Mouse (Mus musculus) gastrocnemius, postnatal 25 days (tissue): ENCODE results near the gene Asl. TPM values are rescaled to one million over a fixed set of nuclear protein-coding genes. Genes with fewer than 3 reads are reported as not detected.
"Not testable (repeated sequence)": the region's sequence is repeated elsewhere in the genome, so short reads cannot be mapped to it uniquely, and the experiment has no call there.

Experiments
- DNase-seq: peaks from one replicate; pipeline ENCODE4 v3.0.0; 2022
- total RNA-seq, 2 experiments: library from RNA; stranded (reverse); gene quantifications; 1 replicate in 1 of 2; 2 replicates in 1 of 2; pipeline ENCODE4 v1.2.3; 2021

The Asl gene
- total RNA-seq, 2 experiments from 2014 or later, result 9.4 to 10.1 TPM

DNA sequence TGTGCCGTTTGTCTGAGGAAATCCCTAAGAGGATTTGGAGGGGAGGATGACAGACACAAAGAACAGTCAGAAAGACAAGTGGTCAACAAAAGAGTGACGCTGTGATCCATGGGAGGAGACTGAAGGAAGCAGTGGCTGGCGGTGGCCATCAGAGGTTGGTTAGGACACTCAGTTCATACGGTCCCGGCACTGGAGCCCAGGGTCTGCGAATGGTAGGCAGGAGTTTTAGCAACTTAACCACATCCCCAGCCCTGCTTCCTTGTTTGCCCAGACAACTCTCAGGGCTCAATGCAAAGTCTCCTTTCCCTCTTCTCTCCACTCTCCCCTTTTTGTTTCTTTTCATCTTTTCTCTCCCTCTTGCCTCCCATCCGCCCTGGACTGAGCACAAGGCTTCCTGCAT is 17.1 kb upstream of the Asl start:
- DNase-seq, result no peak

DNA sequence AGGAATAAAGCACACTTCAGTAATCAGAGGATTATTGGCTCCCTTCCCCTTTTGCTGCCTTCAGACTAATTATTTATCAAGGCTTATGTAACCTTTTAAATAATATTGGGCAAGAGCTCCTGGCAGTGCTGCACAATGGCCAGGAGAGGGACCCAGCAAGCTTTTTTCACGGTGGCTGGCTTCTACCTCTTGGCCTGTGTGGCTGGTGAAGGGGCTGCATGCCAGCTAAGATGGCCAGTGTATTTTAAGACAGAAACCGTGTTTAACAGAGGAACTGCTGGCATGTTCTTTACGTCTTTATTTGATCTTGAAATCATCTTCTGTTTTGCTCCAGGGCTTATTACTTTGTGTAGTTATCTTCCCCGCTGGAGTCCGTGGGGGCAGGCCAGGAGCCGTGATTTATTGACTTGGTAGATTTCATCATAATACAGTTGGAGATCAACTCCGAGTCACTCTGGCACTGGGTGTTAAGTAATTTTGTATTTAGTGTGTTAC is 15.2 kb upstream of the Asl start:
- peak; percentile 71 for DNase-seq

DNA sequence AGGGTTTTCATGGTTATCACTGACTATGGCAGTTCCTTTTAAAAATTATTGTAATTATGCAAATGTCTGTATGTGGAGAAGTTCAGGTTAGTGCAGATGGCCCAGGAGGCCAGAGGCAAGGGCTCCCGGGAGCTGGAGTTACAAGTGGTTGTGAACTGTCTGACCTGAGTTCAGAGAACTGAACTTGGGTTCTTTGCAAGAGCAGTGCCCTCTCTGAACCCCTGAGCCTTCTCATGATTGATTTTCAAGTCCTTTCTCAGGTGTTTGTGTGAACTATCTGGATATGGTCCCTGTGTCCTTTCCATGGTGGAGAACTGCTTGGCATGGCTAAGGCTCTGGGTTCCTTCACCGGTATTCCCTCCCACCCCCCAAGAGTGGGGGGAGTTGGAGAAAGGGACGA is 14.7 kb upstream of the Asl start:
- DNase-seq, result no peak

DNA sequence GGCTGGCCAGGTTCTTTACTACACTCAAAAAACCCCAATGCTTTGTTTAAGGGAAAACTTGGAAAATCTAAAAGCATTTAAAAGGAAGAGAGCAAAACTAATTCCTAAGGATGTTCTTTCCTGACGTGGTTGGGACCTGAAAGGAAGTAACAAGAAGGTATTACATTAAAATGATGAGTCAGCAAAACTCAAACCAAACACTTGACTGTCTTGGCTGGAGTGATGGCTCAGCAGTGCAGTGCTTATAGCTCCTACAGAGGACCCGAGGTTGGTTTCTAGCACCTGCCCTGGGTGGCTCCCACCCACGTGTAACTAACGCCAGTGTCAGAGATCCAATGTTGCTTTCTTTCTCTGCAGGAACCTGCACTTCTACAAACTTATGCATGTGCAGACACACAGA is 12.2 kb upstream of the Asl start:
- DNase-seq, result no peak

DNA sequence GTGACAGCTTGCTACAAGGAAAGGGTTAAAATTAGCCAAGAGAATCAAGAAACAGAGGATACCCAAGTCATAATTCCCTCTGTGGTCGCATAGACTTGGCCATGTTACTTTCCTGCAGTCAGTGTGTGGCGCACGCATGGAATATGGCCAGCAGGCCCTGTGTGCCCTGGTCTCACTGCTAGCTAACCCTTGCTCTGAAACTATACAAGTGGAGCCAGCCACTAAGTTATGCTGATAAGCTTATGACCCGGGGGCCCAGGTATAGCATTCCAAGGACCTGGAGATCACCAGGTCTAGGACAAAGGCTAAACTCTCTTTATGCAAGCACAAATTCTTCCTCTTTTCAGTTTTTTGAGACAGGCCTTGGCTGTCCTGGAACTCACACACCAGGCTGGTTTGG is 11.8 kb upstream of the Asl start:
- DNase-seq, result no peak

DNA sequence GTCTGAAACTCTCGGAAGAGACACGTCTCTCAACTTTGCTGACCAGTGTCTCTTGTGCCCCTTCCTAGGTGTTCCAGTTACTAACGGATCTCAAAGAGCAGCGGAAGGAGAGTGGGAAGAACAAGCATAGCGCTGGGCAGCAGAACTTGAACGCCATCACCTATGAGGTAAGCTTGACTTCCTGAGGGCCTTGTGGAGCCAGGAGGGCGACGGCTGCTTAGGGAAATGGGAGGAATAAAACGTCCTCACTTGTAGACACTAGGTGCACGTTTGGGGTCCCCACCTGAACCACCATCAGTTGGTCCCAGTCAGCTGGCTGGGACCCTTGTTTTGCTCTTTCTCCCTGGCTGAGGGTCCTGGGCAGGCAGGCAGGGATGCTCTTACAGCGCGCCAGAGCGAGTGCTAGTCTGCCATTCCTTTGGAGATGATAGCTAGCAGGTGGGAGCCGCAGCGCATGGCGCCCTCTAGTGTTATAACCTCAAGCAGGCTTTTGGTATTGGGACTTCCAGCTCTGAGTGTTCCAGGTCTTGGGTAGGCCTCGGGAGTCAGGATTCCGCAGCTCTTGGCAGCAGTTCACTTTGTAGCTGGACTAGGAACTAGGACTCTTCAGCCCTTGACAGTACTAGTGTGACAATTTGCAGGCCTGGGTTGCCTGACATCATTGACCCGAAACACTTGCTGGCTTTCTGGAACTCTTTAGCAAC is 8.9 kb upstream of the Asl start:
- DNase-seq, result peak; percentile 51

DNA sequence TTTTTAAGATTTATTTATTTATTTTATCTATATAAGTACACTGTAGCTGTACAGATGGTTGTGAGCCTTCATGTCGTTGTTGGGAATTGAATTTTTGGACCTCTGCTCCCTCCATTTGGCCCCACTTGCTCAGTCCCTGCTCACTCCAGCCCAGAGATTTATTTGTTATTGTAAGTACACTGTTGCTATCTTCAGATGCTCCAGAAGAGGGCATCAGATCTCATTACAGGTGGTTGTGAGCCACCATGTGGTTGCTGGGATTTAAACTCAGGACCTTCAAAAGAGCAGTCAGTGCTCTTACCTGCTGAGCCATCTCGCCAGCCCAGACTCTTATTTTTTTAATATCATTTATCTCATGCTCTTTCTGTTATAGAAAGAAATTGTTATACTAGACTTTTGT is 7.3 kb upstream of the Asl start:
- DNase-seq, result not testable (repeated sequence)

DNA sequence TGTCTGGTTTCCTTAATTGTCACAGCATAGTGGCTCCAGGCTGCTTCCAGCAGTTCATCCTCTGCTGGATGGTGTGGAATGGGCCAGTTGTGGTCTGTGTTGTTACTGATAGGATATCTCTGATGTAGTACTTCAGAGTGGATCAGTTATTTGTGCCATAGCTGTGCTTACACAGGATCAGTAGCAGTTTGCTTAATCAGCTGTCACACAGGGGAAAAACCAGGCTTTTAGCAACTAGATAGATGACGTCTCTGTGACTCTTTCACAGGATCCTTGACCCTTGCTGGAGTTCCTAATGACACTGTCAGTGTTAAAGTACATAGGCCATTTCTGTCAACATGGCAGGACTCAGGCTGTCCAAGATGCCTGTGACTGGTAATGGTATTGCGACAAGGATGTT is 4.8 kb upstream of the Asl start:
- DNase-seq, result no peak

DNA sequence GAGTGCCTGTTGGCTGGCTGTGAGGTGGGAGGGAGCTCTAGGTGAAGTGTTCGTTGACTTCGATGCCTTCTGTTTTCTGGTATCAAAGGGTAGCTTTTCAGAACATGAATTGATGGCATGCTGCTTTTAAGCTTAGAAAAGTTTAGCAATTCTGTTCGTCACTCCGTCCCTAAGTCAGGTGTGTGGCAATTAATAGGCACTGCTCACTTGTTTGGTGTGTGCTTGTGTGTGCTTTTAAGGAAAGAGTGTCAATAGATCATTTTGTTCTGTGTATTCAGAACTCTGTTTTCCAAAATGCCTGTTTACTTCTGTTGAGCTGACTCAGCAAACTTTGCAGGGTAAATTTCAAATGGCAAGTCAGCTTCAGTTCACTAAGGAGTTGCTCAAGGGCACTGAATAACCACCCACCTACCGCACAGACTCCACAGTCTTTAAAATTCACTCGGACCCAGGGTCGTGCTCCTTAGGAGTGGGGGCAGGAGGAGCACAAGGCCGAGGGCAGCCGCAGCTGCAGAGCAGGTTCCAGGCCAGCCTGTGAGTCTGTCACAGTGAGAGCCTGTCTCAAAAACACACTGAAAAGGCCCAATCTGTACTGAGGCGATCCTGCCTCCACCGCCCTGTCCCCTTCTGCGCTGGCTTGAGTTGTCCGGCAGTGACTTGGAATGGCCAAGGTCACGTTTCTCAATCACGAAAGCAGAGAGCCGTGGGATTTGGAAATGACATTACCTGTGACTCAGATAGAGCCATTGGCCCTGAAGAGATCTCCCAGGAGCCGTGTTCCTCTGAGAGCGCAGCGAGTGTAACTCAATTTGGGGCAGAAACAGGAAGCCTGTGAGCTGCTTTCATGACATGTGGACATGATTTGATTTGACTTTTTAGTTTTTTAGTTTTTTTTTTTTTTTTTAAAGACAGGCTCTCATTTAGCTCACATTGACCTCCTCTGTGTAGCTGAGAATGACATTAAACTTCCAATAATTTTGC is 2.7 kb upstream of the Asl start:
- no peak for DNase-seq

DNA sequence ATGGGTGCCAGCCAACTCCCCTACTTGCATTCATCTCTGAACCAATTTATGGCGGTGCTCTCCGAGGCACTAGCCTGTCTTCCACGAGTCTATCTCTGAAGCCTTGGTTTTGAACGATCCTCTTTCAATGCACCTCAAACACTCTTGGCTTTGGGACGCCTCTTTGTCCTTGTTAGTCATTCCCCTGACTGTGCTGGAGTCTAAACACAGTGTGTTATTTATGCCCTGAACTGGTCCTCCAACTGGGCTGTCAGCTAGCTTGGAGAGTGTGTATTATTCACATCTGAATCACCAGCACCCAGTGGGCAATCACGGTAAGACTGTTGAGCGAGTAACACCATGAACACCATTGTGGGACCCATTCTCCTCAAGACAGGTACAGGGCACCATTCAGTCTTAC is 1.4 kb downstream of the Asl start:
- no peak for DNase-seq

DNA sequence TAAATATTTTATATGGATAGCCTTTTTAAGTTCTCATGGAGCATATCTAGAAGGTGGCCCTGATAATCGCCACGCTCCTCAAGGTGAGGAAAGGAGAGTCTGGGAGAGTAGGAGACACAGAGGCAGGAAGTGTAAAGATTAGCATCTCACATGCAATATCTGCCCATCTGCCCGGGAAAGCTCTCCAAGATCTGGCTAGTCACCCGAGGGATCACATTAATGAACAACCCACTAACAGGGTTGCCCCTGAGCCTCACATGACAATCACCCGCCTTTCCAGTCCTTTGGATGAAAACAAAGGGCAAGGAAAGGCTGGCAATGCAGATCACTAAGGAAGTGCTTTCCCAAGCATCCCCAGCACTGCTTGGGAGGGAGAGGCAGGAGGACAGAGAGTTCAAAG is 1.9 kb downstream of the Asl start:
- no peak for DNase-seq

DNA sequence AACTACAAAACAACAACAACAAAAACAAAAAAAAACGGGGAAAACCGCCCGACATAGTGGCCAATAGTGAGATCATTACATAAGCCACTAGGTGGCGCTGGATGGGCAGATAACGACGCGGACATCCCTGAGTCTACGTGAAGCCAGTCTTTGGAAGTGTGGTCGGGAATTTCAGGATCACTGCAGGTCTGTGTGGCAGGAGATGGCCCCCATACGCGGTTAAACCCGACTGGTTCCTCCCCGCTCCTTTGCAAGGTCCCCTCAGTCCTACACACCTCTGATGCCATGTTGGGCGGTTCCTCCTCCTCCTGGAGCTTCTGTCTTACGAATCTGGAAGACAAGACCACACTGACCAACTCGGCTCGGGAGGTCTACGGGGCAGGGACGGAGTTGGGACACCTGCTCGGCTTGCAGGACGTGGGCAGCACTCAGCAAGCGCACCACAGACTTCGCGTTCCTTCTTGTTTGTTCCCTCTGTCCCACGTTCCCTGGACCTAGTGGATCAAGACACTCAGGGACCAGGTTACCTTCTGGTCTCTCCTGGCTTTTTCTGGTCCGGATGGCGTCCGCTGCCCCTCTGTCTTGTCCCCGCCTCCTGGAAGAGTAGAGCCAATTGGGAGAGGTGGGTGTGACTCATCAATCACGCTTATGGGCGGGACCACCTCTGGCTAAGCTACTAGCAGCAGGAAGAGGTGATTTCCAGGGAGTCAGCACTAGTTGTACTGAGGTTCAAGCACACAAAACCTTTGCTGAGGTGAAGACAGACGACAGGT is 5.1 kb downstream of the Asl start:
- peak; percentile 82 for DNase-seq

DNA sequence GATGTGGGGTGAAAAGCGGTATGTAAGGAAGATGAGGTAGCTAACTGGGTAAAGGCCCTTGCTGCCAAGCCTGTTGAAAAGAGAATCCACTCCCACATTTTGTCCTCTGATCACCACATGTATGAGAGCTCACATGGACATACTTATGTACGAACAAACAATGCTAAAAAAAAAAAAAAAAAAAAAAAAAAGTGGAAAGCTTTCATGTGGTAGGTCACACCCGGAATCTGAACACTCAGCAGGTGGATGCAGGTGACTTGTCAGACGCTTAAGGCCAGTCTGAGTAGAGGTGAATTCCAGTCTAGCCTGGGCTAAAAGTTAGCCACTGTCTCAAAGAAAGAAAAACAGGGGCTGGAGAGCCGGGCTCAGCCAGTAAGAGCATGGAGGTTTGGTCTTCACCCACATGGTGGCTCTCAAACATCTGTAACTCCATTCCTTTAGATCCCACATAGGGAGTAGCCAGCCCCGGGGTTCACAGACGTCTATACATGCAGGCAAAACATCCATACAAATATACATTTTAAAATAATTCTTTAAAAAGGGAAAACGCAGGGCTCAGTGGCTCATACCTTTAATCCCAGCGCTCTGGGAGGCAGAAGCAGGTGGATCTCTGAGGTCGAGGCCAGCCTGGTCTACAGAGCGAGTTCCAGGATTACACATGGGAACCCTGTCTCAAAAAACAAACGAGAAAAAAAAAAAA is 5.8 kb downstream of the Asl start:
- no peak for DNase-seq

DNA sequence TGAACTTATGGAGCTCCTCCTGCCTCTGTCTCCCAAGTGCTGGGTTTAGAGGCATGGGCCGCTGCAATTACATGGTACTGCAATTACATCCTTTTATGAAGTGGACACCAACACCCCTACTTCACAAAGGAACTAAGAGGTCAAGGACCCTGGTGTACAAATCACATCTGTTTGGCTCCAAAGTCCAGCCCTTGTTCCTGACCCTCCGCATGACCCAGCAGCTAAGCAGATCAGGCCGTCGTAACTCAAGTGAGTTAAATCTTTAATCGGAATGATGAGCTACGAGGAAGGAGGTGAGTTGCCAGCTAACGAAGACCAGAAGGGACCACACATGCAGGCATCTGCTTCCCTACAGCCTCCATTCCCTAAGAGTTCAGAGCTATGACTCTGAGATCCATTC is 6.7 kb downstream of the Asl start:
- DNase-seq, result no peak

DNA sequence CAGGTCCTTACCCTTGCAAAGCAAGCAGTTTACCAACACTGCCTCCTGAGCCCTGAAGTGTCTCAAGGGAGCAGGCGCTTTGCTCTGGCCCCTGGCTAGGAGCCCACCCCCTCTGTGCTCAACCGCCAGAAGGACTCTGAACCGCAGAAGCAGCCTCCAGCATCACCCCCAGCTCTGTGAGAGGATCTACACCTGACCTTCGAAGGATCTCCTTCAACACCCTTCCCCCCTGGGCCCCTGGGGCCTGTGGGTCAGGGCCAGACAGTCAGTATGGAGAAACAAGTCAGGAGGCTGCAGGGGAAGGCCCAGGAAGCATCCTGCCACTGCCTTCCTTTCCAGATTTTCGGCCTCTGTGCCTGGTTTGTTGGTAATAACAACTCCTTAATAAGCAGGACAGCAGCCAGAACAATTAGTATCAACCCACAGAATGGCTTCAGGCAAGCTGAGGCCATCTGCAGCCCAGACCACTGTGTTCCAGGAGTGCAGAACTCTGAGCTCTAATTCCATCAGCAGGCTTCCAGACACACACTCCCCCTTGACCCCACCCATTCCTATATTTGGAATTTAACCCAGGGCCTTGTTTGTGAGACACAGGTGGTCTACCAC is 7.6 kb downstream of the Asl start:
- no peak for DNase-seq

DNA sequence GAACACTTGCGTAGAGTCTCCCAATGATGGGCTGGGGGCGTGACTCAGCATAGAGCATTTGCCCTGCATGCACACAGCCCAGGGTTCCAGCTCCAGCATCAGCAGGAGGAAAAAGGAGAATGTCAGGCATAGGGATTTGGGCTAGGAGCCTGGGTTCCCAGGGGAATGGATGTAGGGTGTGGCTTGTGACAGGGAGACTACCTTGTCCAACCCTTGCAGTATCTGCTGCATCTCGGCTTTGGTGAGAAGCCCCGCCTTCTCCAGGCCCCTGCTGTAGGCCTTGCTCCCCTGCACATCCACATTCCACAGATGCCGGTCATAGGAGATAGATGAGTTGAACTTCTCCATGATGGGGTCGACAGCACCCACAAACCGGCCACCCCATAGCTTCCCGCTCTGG is 9.6 kb downstream of the Asl start:
- DNase-seq, result no peak

DNA sequence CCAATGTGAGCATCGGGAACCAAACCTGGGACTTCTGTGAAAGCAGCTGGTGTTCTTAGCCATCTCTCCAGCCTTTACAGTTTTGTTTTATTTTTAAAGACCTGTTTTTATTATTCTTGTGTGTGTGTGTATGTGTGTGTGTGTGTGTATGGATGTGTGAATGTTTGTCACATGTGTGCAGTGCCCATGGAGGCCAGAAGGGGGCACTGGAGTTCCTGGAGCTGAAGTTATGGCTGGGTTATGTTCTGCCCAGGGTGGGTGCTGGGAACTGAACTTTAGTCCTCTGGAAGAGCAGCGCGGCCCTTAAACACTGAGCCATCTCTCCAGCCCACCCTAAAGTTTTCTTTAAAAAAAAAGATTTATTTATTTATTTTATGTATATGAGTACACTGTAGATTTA is 13.9 kb downstream of the Asl start:
- DNase-seq, result no peak

DNA sequence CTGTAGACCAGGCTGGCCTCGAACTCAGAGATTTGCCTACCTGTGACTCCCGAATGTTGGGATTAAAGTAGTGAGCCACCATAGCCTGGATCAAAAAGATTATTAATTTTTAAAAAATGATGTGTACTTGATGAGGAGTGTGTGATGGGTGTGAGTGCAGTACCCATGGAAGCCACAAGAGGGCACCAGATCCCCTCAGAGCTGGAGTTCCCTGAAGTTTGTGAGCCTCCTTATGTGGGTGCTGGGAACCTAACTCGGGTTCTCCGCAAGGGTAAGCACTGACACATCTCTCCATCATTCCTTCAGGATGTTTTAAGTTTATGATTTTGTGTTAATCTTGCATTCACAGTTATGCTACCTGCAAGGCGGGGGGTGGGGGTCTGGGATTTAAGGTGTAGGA is 18.1 kb downstream of the Asl start:
- DNase-seq, result no peak

DNA sequence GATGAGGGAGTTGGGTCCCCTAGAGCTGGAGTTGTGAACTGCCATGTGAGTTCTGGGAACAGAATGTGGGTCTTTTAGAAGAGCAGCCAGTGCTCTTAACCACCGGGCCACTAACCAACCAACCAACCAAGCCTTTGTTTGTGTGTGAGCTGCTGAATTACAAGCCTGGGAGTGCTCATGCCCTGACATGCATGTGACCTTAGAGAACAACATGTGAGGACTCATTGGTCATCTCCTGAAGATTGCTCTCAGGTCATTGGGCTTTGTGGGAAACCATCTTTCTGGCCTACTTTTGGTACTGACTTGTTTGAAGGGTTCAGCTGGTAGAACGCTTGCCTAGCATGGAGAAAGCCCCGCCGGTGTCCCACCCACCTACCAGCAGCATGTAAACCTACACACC is 19.3 kb downstream of the Asl start:
- DNase-seq, result no peak

DNA sequence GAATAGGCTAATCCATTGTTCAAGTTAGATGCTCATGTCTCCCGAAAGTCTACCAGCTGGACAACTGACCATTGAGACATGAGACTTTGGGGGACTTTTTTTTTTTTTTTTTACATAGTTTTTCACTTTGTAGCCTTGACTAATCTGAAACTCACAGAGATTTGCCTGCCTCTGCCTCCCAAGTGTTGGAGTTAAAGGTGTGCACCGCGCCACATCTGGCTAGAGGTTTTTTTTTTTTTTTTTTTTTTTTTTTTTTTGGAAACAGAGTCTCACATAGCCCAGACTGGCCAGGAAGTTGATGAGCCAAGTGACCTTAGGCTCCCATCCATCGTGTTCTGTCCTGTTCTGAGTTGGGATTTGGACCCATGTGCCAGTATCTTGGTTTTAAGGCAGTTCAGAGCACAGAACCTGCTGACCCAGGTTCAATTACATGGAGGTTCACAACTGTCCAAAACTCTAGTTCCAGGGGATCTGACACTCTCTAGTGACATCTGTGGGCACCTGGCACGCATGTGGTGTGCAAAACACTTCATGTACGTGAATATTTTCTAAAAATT is 20.9 kb downstream of the Asl start:
- DNase-seq, result no peak

DNA sequence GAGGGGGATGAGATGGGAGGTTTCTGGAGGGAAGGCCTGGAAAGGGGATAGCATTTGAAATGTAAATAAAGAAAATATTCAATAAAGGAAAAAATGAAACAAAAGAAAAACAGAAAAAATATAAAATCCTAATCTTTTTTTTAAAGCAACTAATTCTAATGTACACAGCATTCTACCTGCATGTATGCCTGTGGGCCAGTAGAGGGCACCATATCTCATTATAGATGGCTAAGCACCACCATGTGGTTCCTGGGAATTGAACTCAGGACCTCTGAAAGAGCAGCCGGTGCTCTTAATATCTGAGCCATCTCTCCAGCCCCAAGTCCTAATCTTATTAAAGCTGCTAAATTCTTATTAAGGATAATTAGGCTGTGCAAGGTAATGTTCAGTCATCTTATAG is 21.7 kb downstream of the Asl start:
- DNase-seq, result no peak
